Mouse (Mus musculus) G1E (cell line): ENCODE measurements around the gene Psenen. TPM values are rescaled to one million over a fixed set of nuclear protein-coding genes. Genes with fewer than 3 reads are reported as not detected.

ENCODE experiments used
- ATAC-seq: 2 replicates; pipeline ENCODE4 v1.8.0; 2016; ENCODE audit warnings: mild to moderate bottlenecking; ENCODE audit not compliant: insufficient number of reproducible peaks, poor library complexity, low FRiP score, severe bottlenecking; ENCODE audit errors: extremely low read depth
- DNase-seq: peaks from one replicate; pipeline ENCODE4 v3.0.0; 2012; ENCODE audit warnings: low spot score
- H3K27me3 ChIP-seq: 2 replicates; pipeline ENCODE4 v1.6.1; 2012; ENCODE audit warnings: mild to moderate bottlenecking, low read length, inconsistent platforms; ENCODE audit not compliant: insufficient read depth
- H3K36me3 ChIP-seq: replicated peaks from 2 replicates; pipeline ENCODE3; 2012; ENCODE audit warnings: mild to moderate bottlenecking, inconsistent platforms
- H3K4me1 ChIP-seq: 2 replicates; pipeline ENCODE4 v1.6.1; 2012; ENCODE audit warnings: low read depth, low read length, inconsistent platforms, mixed read lengths; ENCODE audit not compliant: insufficient read depth
- H3K4me3 ChIP-seq: 2 replicates; pipeline ENCODE4 v1.5.1; 2012; ENCODE audit warnings: low read depth, mild to moderate bottlenecking, inconsistent platforms, low read length, moderate library complexity, mixed read lengths
- H3K9me3 ChIP-seq: replicated peaks from 2 replicates; pipeline ENCODE4 v1.6.1; 2012; ENCODE audit warnings: inconsistent platforms
- CTCF ChIP-seq: IDR thresholded peaks from 2 replicates; pipeline ENCODE4 v1.5.1; 2012; ENCODE audit warnings: low read depth, low read length, inconsistent platforms, mixed read lengths
- GATA1 ChIP-seq: IDR thresholded peaks from 2 replicates; pipeline ENCODE4 v1.6.1; 2012; ENCODE audit warnings: borderline replicate concordance, low read length, inconsistent platforms, mixed read lengths
- GATA2 ChIP-seq: IDR thresholded peaks from 2 replicates; pipeline ENCODE4 v1.6.1; 2012; ENCODE audit warnings: low read depth, low read length, inconsistent platforms, borderline replicate concordance
- POLR2AphosphoS5 ChIP-seq: IDR thresholded peaks from 2 replicates; pipeline ENCODE4 v1.6.1; 2012; ENCODE audit warnings: low read depth, low read length, inconsistent platforms; ENCODE audit not compliant: insufficient replicate concordance
- TAL1 ChIP-seq: conservative IDR thresholded peaks from 2 replicates; pipeline ENCODE4 v1.6.1; 2012; ENCODE audit warnings: low read depth, low read length, inconsistent platforms, mixed read lengths
- polyA plus RNA-seq: library from polyadenylated mRNA; stranded (reverse); fragments of >175 nt; gene quantifications from 2 replicates; pipeline ENCODE4 v1.2.3, GENCODE M21; 2012
- total RNA-seq, 2 experiments: library from RNA; stranded (forward) in 1 of 2; stranded (reverse) in 1 of 2; fragments of 200-1000 nt in 1 of 2; fragments of >200 nt in 1 of 2; fragmentation: Nextera tagmentation in 1 of 2; gene quantifications; 2 replicates each; pipeline ENCODE4 v1.2.3; 2014 to 2017

Psenen gene
- total and polyA plus RNA-seq, 3 experiments: 31.8 to 246 (median 134) TPM

DNA sequence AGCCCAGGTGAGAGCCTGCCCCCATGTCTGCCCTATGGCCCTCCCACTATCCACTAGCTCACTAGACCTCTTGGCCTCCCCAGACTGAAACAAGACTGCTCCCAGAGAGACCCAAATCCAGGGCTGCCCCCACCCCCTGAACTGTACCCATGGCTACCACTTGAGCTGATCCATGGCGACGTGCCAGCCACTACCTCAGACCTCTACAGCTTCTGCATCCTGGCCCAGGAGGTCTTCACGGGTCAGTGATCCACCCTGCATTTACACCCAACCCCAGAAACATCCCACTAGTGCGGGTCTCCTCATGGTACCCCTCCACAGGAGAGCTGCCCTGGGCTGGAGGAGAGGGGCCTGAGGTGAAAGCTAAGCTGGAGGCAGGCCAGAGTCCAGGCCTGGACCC is 43.0 kb downstream of the Psenen start:
- TF ChIP-seq POLR2AphosphoS5 (no peak), GATA1 (no peak), TAL1 (no peak), GATA2 (no peak), CTCF (no peak)
- Histone ChIP-seq H3K4me3 (no peak overlapping the region), H3K4me1 (no peaks in the 10 kb centered on the region), H3K36me3 (peaks cover 29% of the 10 kb centered on the region), H3K27me3 (peaks cover 30% of the 10 kb centered on the region), H3K9me3 (no peaks in the 10 kb centered on the region)
- DNase-seq: no peak
- ATAC-seq: no peak

- Histone ChIP-seq H3K9me3 (no peaks in the 10 kb centered on the region), H3K27me3 (peaks cover 30% of the 10 kb centered on the region), H3K36me3 (peaks cover 10% of the 10 kb centered on the region), H3K4me3 (no peak overlapping the region), H3K4me1 (no peaks in the 10 kb centered on the region)
- TF ChIP-seq POLR2AphosphoS5: no peak
- TF ChIP-seq GATA2: no peak
- no peak for ATAC-seq
- no peak for DNase-seq
Measured at GRCm38 (mm10) chr7:30518325-30518724, 45.1 kb downstream of the Psenen start.

DNA sequence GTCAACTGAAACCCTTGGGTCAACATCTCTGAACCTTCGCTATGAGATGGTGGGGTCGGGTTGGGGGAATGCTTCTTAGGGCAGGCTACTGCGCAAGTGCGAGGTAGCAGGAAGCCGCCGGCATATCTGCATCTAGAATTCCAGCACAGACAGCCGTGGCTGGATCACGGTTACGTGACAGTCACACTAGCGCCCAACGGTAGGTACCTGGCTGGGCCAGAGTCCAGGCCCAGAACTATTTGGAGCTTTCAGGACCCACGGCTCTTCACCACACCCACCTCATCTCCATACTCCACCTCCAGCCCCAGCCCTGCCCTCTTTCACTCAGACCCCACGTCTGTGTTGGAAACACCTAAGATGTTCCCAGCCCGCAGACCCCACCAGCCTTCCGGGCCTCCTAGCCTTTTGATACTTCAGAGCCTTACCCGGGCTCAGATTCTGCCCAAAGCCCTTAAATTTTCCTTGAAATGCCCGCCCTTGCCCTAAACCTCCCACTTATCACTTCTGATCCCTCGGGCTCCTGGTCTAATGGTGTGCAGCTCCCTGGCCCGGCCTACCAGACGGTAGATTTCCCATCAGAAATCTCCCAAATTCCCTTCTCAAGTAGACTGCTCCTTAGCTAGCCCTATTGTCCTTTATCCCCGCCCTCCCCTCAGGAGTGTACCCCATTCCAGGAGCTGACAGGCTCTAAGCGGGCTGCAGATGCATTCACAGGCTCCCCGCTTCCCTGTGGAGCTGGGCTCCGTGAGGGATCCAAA is 48.2 kb downstream of the Psenen start:
- no peaks in the 10 kb centered on the region for H3K9me3 ChIP-seq
- no peak for DNase-seq
- no peak overlapping the region for H3K4me3 ChIP-seq
- ATAC-seq: no peak
- H3K27me3 ChIP-seq: peaks cover 31% of the 10 kb centered on the region
- H3K4me1 ChIP-seq: no peaks in the 10 kb centered on the region
- H3K36me3 ChIP-seq: no peaks in the 10 kb centered on the region
- TF ChIP-seq TAL1 (no peak), POLR2AphosphoS5 (no peak), GATA1 (no peak), CTCF (no peak), GATA2 (no peak)

Other genes starting within 250 kb of the Psenen start
Only the 20 nearest of the 33 such genes appear.
- gene Aplp1, start 118.1 kb downstream of the Psenen start, total RNA-seq (2014; fragmentation: Nextera tagmentation): not detected in 2 replicates
- gene Aplp1, start 118.1 kb downstream of the Psenen start, total RNA-seq (2017): 0.49 TPM in 1 of 2 replicates, not detected in the other
- not detected in 2 replicates for gene Aplp1, start 118.1 kb downstream of the Psenen start, polyA plus RNA-seq
- gene Kirrel2, start 105.9 kb downstream of the Psenen start, total RNA-seq (2014; fragmentation: Nextera tagmentation): not detected in 2 replicates
- 0.35 TPM in 1 of 2 replicates, not detected in the other for gene Kirrel2, start 105.9 kb downstream of the Psenen start, total RNA-seq (2017)
- gene Kirrel2, start 105.9 kb downstream of the Psenen start, polyA plus RNA-seq: not detected in 2 replicates
- not detected in 2 replicates for gene Nphs1, start 105.3 kb downstream of the Psenen start, total RNA-seq (2014; fragmentation: Nextera tagmentation)
- gene Nphs1, start 105.3 kb downstream of the Psenen start, total RNA-seq (2017): 0.11 TPM in 1 of 2 replicates, not detected in the other
- not detected in 2 replicates for gene Nphs1, start 105.3 kb downstream of the Psenen start, polyA plus RNA-seq
- gene Prodh2, start 70.0 kb downstream of the Psenen start, total RNA-seq (2014; fragmentation: Nextera tagmentation): not detected in 2 replicates
- gene Prodh2, start 70.0 kb downstream of the Psenen start, total RNA-seq (2017): not detected in 2 replicates
- not detected in 2 replicates for gene Prodh2, start 70.0 kb downstream of the Psenen start, polyA plus RNA-seq
- gene Arhgap33, start 28.6 kb downstream of the Psenen start, total RNA-seq (2014; fragmentation: Nextera tagmentation): 13.3 and 16.5 TPM in 2 replicates
- gene Arhgap33, start 28.6 kb downstream of the Psenen start, total RNA-seq (2017): 5.0 and 5.3 TPM in 2 replicates
- 40.3 and 51.4 TPM in 2 replicates for gene Arhgap33, start 28.6 kb downstream of the Psenen start, polyA plus RNA-seq
- 27.1 and 32.8 TPM in 2 replicates for gene Hspb6, start 11.4 kb downstream of the Psenen start, total RNA-seq (2014; fragmentation: Nextera tagmentation)
- 3.9 and 4.9 TPM in 2 replicates for gene Hspb6, start 11.4 kb downstream of the Psenen start, total RNA-seq (2017)
- 11.2 and 12.1 TPM in 2 replicates for gene Hspb6, start 11.4 kb downstream of the Psenen start, polyA plus RNA-seq
- 18.6 and 20.2 TPM in 2 replicates for gene Proser3, start 11.3 kb downstream of the Psenen start, total RNA-seq (2014; fragmentation: Nextera tagmentation)
- gene Proser3, start 11.3 kb downstream of the Psenen start, total RNA-seq (2017): 4.2 and 7.4 TPM in 2 replicates
- 19.7 and 20.5 TPM in 2 replicates for gene Proser3, start 11.3 kb downstream of the Psenen start, polyA plus RNA-seq
- 82.7 and 119 TPM in 2 replicates for gene Lin37, start 3.8 kb downstream of the Psenen start, total RNA-seq (2014; fragmentation: Nextera tagmentation)
- gene Lin37, start 3.8 kb downstream of the Psenen start, total RNA-seq (2017): 20.4 and 24.9 TPM in 2 replicates
- 66.7 and 78.0 TPM in 2 replicates for gene Lin37, start 3.8 kb downstream of the Psenen start, polyA plus RNA-seq
- 16.1 and 42.5 TPM in 2 replicates for gene U2af1l4, start 326 bp downstream of the Psenen start, total RNA-seq (2014; fragmentation: Nextera tagmentation)
- 62.9 and 74.1 TPM in 2 replicates for gene U2af1l4, start 326 bp downstream of the Psenen start, total RNA-seq (2017)
- 47.3 and 71.2 TPM in 2 replicates for gene U2af1l4, start 326 bp downstream of the Psenen start, polyA plus RNA-seq
- 3.9 and 4.4 TPM in 2 replicates for gene Gm49396, start 283 bp downstream of the Psenen start, total RNA-seq (2014; fragmentation: Nextera tagmentation)
- 4.7 and 5.8 TPM in 2 replicates for gene Gm49396, start 283 bp downstream of the Psenen start, total RNA-seq (2017)
- gene Gm49396, start 283 bp downstream of the Psenen start, polyA plus RNA-seq: 2.5 and 2.6 TPM in 2 replicates
- gene Igflr1, start 1.8 kb upstream of the Psenen start, total RNA-seq (2014; fragmentation: Nextera tagmentation): 1.8 TPM in 1 of 2 replicates, not detected in the other
- gene Igflr1, start 1.8 kb upstream of the Psenen start, total RNA-seq (2017): 0.70 TPM in 1 of 2 replicates, not detected in the other
- 4.8 and 6.3 TPM in 2 replicates for gene Igflr1, start 1.8 kb upstream of the Psenen start, polyA plus RNA-seq
- gene Kmt2b, start 25.1 kb upstream of the Psenen start, total RNA-seq (2014; fragmentation: Nextera tagmentation): 133 and 142 TPM in 2 replicates
- gene Kmt2b, start 25.1 kb upstream of the Psenen start, total RNA-seq (2017): 9.2 and 11.3 TPM in 2 replicates
- gene Kmt2b, start 25.1 kb upstream of the Psenen start, polyA plus RNA-seq: 97.4 and 99.2 TPM in 2 replicates
- not detected in 2 replicates for gene Zbtb32, start 35.3 kb upstream of the Psenen start, total RNA-seq (2014; fragmentation: Nextera tagmentation)
- 0.05 and 0.58 TPM in 2 replicates for gene Zbtb32, start 35.3 kb upstream of the Psenen start, total RNA-seq (2017)
- gene Zbtb32, start 35.3 kb upstream of the Psenen start, polyA plus RNA-seq: 0.23 and 0.30 TPM in 2 replicates
- gene Upk1a, start 49.2 kb upstream of the Psenen start, total RNA-seq (2014; fragmentation: Nextera tagmentation): 1.6 and 15.0 TPM in 2 replicates
- 0.29 and 0.82 TPM in 2 replicates for gene Upk1a, start 49.2 kb upstream of the Psenen start, total RNA-seq (2017)
- 0.98 and 1.4 TPM in 2 replicates for gene Upk1a, start 49.2 kb upstream of the Psenen start, polyA plus RNA-seq
- 200 and 256 TPM in 2 replicates for gene Cox6b1, start 62.5 kb upstream of the Psenen start, total RNA-seq (2014; fragmentation: Nextera tagmentation)
- 820 and 835 TPM in 2 replicates for gene Cox6b1, start 62.5 kb upstream of the Psenen start, total RNA-seq (2017)
- 51.7 and 147 TPM in 2 replicates for gene Cox6b1, start 62.5 kb upstream of the Psenen start, polyA plus RNA-seq
- not detected in 2 replicates for gene Etv2, start 72.2 kb upstream of the Psenen start, total RNA-seq (2014; fragmentation: Nextera tagmentation)
- not detected in 2 replicates for gene Etv2, start 72.2 kb upstream of the Psenen start, total RNA-seq (2017)
- gene Etv2, start 72.2 kb upstream of the Psenen start, polyA plus RNA-seq: not detected in 2 replicates
- 46.4 and 47.9 TPM in 2 replicates for gene Rbm42, start 86.7 kb upstream of the Psenen start, total RNA-seq (2014; fragmentation: Nextera tagmentation)
- gene Rbm42, start 86.7 kb upstream of the Psenen start, total RNA-seq (2017): 42.9 and 51.9 TPM in 2 replicates
- gene Rbm42, start 86.7 kb upstream of the Psenen start, polyA plus RNA-seq: 235 and 293 TPM in 2 replicates
- 46.7 and 58.4 TPM in 2 replicates for gene Haus5, start 101.4 kb upstream of the Psenen start, total RNA-seq (2014; fragmentation: Nextera tagmentation)
- 24.2 and 25.5 TPM in 2 replicates for gene Haus5, start 101.4 kb upstream of the Psenen start, total RNA-seq (2017)
- 32.2 and 40.4 TPM in 2 replicates for gene Haus5, start 101.4 kb upstream of the Psenen start, polyA plus RNA-seq
- not detected in 2 replicates for gene Pmis2, start 108.0 kb upstream of the Psenen start, total RNA-seq (2014; fragmentation: Nextera tagmentation)
- not detected in 2 replicates for gene Pmis2, start 108.0 kb upstream of the Psenen start, total RNA-seq (2017)
- not detected in 2 replicates for gene Pmis2, start 108.0 kb upstream of the Psenen start, polyA plus RNA-seq
- gene 2200002J24Rik, start 135.3 kb upstream of the Psenen start, total RNA-seq (2014; fragmentation: Nextera tagmentation): not detected in 2 replicates
- not detected in 2 replicates for gene 2200002J24Rik, start 135.3 kb upstream of the Psenen start, total RNA-seq (2017)
- not detected in 2 replicates for gene 2200002J24Rik, start 135.3 kb upstream of the Psenen start, polyA plus RNA-seq